Mouse (Mus musculus): ENCODE measurements at regions not wholly inside any gene's neighbourhood (a gene's known extent, or its start where the extent isn't known, plus 50 kb on each side); places are given as distances from the start of the nearest gene placed in this dataset.
"Not testable (repeated sequence)": the region's sequence is repeated elsewhere in the genome, so short reads cannot be mapped to it uniquely, and the experiment has no call there.

DNA sequence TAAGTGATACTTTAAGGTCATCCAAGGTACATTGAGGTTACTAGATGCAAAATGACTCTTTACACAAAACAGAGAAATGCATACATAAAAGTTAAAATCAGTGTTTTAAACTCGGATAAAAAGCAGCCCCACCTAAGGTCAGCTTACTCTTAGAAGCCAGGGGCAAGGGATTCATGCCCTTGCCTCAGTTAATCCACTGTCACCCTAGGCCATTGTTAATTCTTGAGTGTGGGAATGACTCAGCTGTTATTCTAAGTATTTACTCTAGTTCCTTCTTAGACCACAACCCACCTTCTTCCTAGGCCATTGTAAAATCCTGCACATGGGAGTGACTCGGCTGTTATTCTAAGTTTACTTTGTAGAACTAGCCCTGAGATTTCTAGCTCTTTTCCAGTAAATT lies 64.1 kb upstream of the Ces1h start:
- H3K4me1 ChIP-seq (ENCODE audit: control insufficient read depth, insufficient read depth, low read length); H3K4me3 ChIP-seq (ENCODE audit: low read depth, low read length); H3K27me3 ChIP-seq (ENCODE audit: control insufficient read depth, insufficient read depth, low read length, poor library complexity, severe bottlenecking); H3K36me3 ChIP-seq (ENCODE audit: control insufficient read depth, insufficient read depth, low read length, poor library complexity, severe bottlenecking); H3K9ac ChIP-seq (ENCODE audit: low read depth, poor library complexity, severe bottlenecking): not testable (repeated sequence)
- Histone ChIP-seq H3K27ac (ENCODE audit: insufficient read depth, low read length) (peak overlapping the region; percentile 93), H3K9me3 (replicated peaks; ENCODE audit: control insufficient read depth, insufficient read depth, low read length, poor library complexity, severe bottlenecking) (peaks cover 29% of the 10 kb centered on the region)

DNA sequence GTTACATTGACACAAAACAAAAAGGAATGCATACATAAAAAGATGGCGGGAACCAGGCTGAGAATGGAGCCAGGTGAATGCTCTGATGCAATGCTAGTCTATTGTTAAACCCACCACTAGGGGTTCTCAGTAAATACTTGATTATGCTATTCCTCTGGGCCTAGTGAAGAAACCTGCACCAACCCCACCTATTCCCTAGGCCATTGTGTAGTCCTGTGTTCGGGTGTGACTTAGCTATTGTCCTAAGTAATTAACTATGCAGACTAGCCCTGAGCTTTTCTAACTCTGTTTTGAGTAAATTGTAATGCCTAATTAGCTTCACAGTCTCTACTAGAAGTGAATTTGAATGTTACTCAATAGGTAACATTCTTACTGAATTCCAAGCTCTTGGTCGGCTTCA lies 62.4 kb upstream of the Ces1h start:
- Histone ChIP-seq H3K27me3 (ENCODE audit: control insufficient read depth, insufficient read depth, low read length, poor library complexity, severe bottlenecking) (no peaks in the 10 kb centered on the region), H3K27ac (ENCODE audit: insufficient read depth, low read length) (peak overlapping the region; percentile 99), H3K9me3 (replicated peaks; ENCODE audit: control insufficient read depth, insufficient read depth, low read length, poor library complexity, severe bottlenecking) (peaks cover 29% of the 10 kb centered on the region), H3K4me3 (ENCODE audit: low read depth, low read length) (no peak overlapping the region), H3K36me3 (ENCODE audit: control insufficient read depth, insufficient read depth, low read length, poor library complexity, severe bottlenecking) (no peaks in the 10 kb centered on the region), H3K4me1 (ENCODE audit: control insufficient read depth, insufficient read depth, low read length) (peaks cover 1% of the 10 kb centered on the region), H3K9ac (ENCODE audit: low read depth, poor library complexity, severe bottlenecking) (0 out of 2 replicates have a peak overlapping the region, but pooled peaks have one; percentile 6)
- TF ChIP-seq POLR2A (IDR thresholded peaks at IDR 0.05; ENCODE audit: insufficient read depth, low read length) (no peak), CTCF (IDR thresholded peaks at IDR 0.05; ENCODE audit: low read depth, low read length) (no peak)

DNA sequence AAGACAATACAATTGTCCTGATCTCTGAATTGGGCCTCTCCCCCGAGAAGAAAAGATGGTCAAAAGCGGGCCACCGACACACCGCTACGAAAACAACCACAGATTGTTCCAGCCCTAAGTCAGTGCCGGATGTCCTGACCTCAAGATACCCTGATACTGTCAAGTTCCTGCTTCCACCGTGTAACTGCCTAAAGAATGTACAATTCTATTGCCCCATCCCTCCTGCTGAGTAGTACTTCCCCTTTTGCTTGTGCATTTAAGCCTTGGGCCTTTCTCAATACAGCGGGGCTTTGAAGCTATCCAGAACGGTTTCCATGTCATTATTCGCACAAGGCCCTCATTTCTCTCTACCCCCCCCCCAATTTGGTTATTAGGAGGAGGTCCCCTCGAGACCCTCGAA lies 57.1 kb upstream of the Ces1h start:
- not testable (repeated sequence) for H3K27me3 ChIP-seq (ENCODE audit: control insufficient read depth, insufficient read depth, low read length, poor library complexity, severe bottlenecking); H3K9me3 ChIP-seq (replicated peaks; ENCODE audit: control insufficient read depth, insufficient read depth, low read length, poor library complexity, severe bottlenecking); H3K27ac ChIP-seq (ENCODE audit: insufficient read depth, low read length); H3K4me3 ChIP-seq (ENCODE audit: low read depth, low read length); H3K36me3 ChIP-seq (ENCODE audit: control insufficient read depth, insufficient read depth, low read length, poor library complexity, severe bottlenecking); H3K4me1 ChIP-seq (ENCODE audit: control insufficient read depth, insufficient read depth, low read length); H3K9ac ChIP-seq (ENCODE audit: low read depth, poor library complexity, severe bottlenecking)

GRCm38 (mm10) chr8:93430637-93431036 lies 51.1 kb upstream of the Ces1h start:
- H3K27ac ChIP-seq (ENCODE audit: insufficient read depth, low read length), result no peak overlapping the region
- no peak for TF ChIP-seq EP300 (IDR thresholded peaks at IDR 0.05; ENCODE audit: insufficient read depth, low read depth, low read length)
- TF ChIP-seq POLR2A (IDR thresholded peaks at IDR 0.05; ENCODE audit: insufficient read depth, low read length), result no peak
- TF ChIP-seq CTCF (IDR thresholded peaks at IDR 0.05; ENCODE audit: low read depth, low read length), result peak; percentile 33
- no peaks in the 10 kb centered on the region for H3K4me1 ChIP-seq (ENCODE audit: control insufficient read depth, insufficient read depth, low read length)
- H3K9me3 ChIP-seq (replicated peaks; ENCODE audit: control insufficient read depth, insufficient read depth, low read length, poor library complexity, severe bottlenecking), result no peaks in the 10 kb centered on the region
- H3K36me3 ChIP-seq (ENCODE audit: control insufficient read depth, insufficient read depth, low read length, poor library complexity, severe bottlenecking), result no peaks in the 10 kb centered on the region
- no peak overlapping the region for H3K9ac ChIP-seq (ENCODE audit: low read depth, poor library complexity, severe bottlenecking)
- no peaks in the 10 kb centered on the region for H3K27me3 ChIP-seq (ENCODE audit: control insufficient read depth, insufficient read depth, low read length, poor library complexity, severe bottlenecking)
- H3K4me3 ChIP-seq (ENCODE audit: low read depth, low read length), result no peak overlapping the region

All from ES-Bruce4 (cell line).